Mouse (Mus musculus): ENCODE data around the gene Scgb1b12.
"Not testable (repeated sequence)": the region's sequence is repeated elsewhere in the genome, so short reads cannot be mapped to it uniquely, and the experiment has no call there.

Scgb1b12 gene

GRCm38 (mm10) chr7:32333882-32334281 lies at the start of gene Scgb1b12:
TSS of gene Scgb1b12 (plus strand) at chr7:32334182.
- not testable (repeated sequence) for DNase-seq (ENCODE audit: low read depth)

GRCm38 (mm10) chr7:32327145-32327544 lies 6.8 kb upstream of the Scgb1b12 start, which contains the start of gene Scgb2b12:
TSS of gene Scgb2b12 (minus strand) at chr7:32327245.
- not testable (repeated sequence) for DNase-seq (ENCODE audit: low read depth)
